Mouse (Mus musculus) neutrophil, adult 59 days (primary cell): ENCODE measurements around the gene Mid2. TPM values are rescaled to one million over a fixed set of nuclear protein-coding genes. Genes with fewer than 3 reads are reported as not detected.

Experiments used
- total RNA-seq, 2 experiments: library from RNA; stranded (reverse); gene quantifications; 1 replicate in 1 of 2; 2 replicates in 1 of 2; pipeline ENCODE4 v1.2.4; 2023

Mid2 gene
- total RNA-seq, result under 1 TPM in 1 of 2 experiments, not detected in 1; 0.07 TPM

GRCm38 (mm10) chrX:140664479-140665241 lies at the start of gene Mid2:
Mid2 (plus strand) TSS chrX:140664599.

GRCm38 (mm10) chrX:140813312-140814006 lies 149.1 kb downstream of the Mid2 start, which contains the start of gene Tex13b:
Tex13b (minus strand) TSS chrX:140813433.

Other genes starting within 250 kb of the Mid2 start
- gene Prps1, start 208.0 kb upstream of the Mid2 start, total RNA-seq, result 10 to 100 TPM; 14.2 to 14.6 TPM
- 100 to 1,000 TPM; 294 to 546 TPM for gene Tsc22d3, start 63.9 kb upstream of the Mid2 start, total RNA-seq
- gene Tex13b, start 148.8 kb downstream of the Mid2 start, total RNA-seq, result not detected
- not detected for gene Vsig1, start 243.0 kb downstream of the Mid2 start, total RNA-seq